Mouse (Mus musculus): ENCODE data around the gene Por.

The Por gene

GRCm38 (mm10) chr5:135764971-135765370, 95.1 kb downstream of the Por start:
- DNase-seq (ENCODE audit: low read depth, low spot score) = no peak

DNA sequence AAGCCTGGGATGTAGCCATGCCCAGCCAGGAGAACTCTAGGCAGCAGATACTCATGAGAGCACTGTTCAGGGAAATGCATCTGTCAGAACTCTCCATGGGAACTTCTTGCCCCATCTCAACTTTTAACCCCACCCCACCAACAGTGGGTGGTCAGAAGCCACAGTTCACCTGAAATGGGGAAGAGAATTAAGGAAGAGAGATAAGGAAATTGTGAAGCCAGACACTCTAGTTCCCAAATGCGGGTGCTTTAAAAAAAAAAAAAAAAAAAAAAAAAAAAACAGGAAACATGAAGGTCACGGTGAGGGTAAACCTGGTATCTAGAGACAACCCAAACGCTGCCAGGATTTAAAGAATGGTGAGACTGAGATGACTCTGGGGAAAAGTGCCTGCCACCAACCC, 102.7 kb downstream of the Por start:
- no peak for DNase-seq (ENCODE audit: low read depth, low spot score)

DNA sequence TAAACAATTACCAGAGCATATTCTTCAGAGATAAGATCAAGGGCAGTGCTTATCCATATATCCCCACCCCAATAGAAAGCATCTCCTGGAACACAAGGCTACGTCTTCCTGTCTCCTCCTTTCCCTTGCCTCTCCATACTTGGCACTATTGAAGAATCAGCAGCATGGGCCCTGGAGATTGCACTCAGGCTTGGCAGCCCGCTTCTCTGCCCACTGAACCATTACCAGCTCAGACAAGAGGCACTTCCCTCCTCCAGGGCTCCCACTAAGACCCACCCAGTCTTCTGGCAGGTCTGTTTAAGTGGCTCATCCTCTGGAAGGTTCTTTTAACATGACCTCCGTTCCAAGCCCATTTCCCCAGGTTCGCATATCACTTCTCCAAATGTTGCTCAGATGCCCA, 106.7 kb downstream of the Por start:
- DNase-seq (ENCODE audit: low read depth, low spot score) = no peak

GRCm38 (mm10) chr5:135777796-135778470, 108.1 kb downstream of the Por start, which contains the start of gene Styxl1:
TSS of gene Styxl1 (minus strand) at chr5:135778385.
- DNase-seq (ENCODE audit: low read depth, low spot score) = no peak

DNA sequence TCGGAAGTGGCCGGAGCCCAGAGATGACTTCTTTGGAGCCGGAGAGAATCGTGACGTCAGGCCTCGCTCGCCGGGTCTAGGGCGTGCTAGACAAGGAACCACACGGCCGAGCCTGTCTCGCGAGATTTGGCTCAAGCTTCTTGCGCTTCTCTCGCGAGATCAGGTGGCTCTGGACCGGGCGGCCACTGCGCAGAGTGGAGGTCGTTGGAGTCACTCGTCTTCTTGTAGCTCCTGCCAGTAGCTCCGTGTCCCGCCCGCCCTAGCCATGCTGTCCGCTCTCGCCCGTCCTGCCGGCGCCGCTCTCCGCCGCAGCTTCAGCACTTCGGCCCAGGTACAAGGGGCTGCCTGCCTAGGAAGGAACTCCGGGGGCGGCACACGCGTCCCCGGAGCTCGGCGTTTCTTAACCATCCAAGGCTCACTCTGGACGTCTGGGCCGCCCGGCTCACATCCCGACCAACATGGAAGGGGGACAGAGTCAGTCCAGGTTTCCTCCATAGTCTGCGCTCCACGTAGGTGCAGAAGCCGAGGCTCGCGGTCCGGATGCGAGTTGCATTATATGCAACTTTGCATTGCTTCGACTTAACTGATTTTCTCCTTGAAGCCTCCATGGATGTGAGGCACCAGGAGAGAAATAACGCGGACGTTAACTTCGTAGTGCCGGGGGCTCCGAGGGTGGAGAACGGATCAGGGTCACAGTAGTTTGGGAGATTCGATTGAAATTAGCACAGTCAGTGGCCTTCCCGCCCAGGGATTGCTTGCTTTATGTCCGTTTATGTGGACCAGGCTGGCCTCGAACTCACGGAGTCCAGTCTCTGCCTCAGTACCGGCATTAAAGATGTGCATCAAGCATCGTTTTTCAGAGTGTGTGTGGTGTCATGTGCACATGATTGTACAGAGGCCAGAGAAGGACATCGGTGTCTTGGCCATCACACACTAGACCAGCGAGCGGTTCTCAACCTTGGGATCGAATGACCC, 108.9 kb downstream of the Por start, which contains the start of gene Mdh2:
Mdh2 (plus strand) TSS at position 10 of the 975 bp plus-strand sequence.
- DNase-seq (ENCODE audit: low read depth, low spot score) = peak; percentile 99

DNA sequence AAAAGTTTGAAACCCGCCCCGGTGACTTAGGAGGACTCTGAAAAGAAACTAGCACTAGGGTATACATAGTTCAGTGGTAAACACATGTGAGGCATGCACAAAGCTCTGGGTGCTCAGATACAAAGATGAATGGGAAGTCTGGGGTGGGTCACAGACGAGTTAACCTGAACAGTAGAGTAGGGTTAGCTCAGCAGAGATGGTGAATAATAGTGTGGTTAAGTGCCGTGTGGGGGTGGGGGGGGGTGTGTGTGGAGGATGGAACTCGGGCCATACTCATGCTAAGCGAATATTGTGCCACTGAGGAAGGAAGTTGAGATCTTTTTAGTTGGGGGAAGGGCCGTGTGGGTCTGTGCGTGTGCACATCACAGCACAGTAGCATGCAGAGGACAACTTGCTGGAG, 110.5 kb downstream of the Por start:
- no peak for DNase-seq (ENCODE audit: low read depth, low spot score)

DNA sequence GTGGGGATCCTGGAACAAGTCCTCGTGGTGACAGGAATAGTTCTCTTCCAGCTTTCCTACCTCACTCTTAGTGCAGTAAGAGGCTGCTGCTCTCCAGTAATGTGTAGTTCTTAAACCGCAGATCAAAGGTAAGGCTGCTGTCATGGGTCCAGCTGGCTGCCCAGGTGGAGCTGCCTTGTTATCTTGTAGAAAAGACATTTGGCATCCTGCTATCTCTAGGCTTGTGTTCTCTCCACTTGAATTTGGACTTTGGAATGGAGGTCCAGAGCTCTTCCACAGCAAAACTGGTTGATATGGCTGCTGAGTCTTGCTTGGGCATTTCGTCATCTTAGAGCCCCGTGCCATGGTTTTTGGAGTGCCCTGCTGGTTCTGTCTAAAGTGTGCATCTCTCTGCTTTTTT, 113.1 kb downstream of the Por start:
- no peak for DNase-seq (ENCODE audit: low read depth, low spot score)

Measured in brain, embryonic 18.5 days (tissue).